Mouse (Mus musculus) layer of hippocampus, postnatal 36 days (tissue): Measurements from ENCODE around the gene Gm27029. TPM values are rescaled to one million over a fixed set of nuclear protein-coding genes. Genes with fewer than 3 reads are reported as not detected.
"Not testable (repeated sequence)": the region's sequence is repeated elsewhere in the genome, so short reads cannot be mapped to it uniquely, and the experiment has no call there.

Experiments used
- DNase-seq, 2 experiments: peaks; one replicate each; pipeline ENCODE4 v3.0.0; 2022
- total RNA-seq, 2 experiments: library from RNA; stranded (reverse); gene quantifications; 2 replicates each; pipeline ENCODE4 v1.2.3; 2021

Gm27029 gene
- total RNA-seq, 2 experiments from 2014 or later = 7.1 to 8.8 TPM

- no peak for DNase-seq
Measured at GRCm38 (mm10) chr11:101455627-101456026, 31.0 kb upstream of the Gm27029 start.

GRCm38 (mm10) chr11:101454702-101455101 is 30.1 kb upstream of the Gm27029 start:
- DNase-seq = no peak

- no peak for DNase-seq
Measured at GRCm38 (mm10) chr11:101452093-101452774, 27.6 kb upstream of the Gm27029 start.

GRCm38 (mm10) chr11:101451536-101451935 is 26.9 kb upstream of the Gm27029 start:
- DNase-seq = no peak

- no peak for DNase-seq
Measured at GRCm38 (mm10) chr11:101450394-101450793, 25.8 kb upstream of the Gm27029 start.

- DNase-seq = not testable (repeated sequence)
Measured at GRCm38 (mm10) chr11:101449596-101449995, 25.0 kb upstream of the Gm27029 start.

GRCm38 (mm10) chr11:101448899-101449298 is 24.3 kb upstream of the Gm27029 start:
- DNase-seq = no peak

GRCm38 (mm10) chr11:101448274-101448746 is 23.7 kb upstream of the Gm27029 start, which contains the start of gene Ifi35:
Ifi35 (plus strand) TSS chr11:101448407.
- DNase-seq = no peak

GRCm38 (mm10) chr11:101447786-101448185 is 23.2 kb upstream of the Gm27029 start:
- no peak for DNase-seq

GRCm38 (mm10) chr11:101446860-101447259 is 22.3 kb upstream of the Gm27029 start:
- not testable (repeated sequence) for DNase-seq

GRCm38 (mm10) chr11:101446319-101446718 is 21.7 kb upstream of the Gm27029 start:
- DNase-seq = no peak

- no peak for DNase-seq
Measured at GRCm38 (mm10) chr11:101442760-101443159, 18.2 kb upstream of the Gm27029 start.

GRCm38 (mm10) chr11:101442127-101442693 is 17.6 kb upstream of the Gm27029 start, which contains the start of gene Rpl27:
Rpl27 (plus strand) TSS chr11:101442298.
- peak; percentile 96 to 98 for DNase-seq

GRCm38 (mm10) chr11:101441450-101442126 is 17.0 kb upstream of the Gm27029 start:
- DNase-seq = not testable (repeated sequence)

GRCm38 (mm10) chr11:101438006-101438405 is 13.4 kb upstream of the Gm27029 start:
- not testable (repeated sequence) for DNase-seq

GRCm38 (mm10) chr11:101436916-101437315 is 12.3 kb upstream of the Gm27029 start:
- no peak for DNase-seq

- DNase-seq = no peak
Measured at GRCm38 (mm10) chr11:101435831-101436230, 11.2 kb upstream of the Gm27029 start.

- DNase-seq = no peak
Measured at GRCm38 (mm10) chr11:101433396-101433795, 8.8 kb upstream of the Gm27029 start.

GRCm38 (mm10) chr11:101431327-101431726 is 6.7 kb upstream of the Gm27029 start:
- DNase-seq = no peak

- no peak for DNase-seq
Measured at GRCm38 (mm10) chr11:101426165-101426564, 1.6 kb upstream of the Gm27029 start.

GRCm38 (mm10) chr11:101424925-101425813 is 573 bp upstream of the Gm27029 start, which contains the start of the genes Rundc1 and Ptges3l:
Rundc1 (plus strand) TSS chr11:101425085.
Ptges3l (minus strand) TSS chr11:101425333.
- DNase-seq = peak; percentile 97 to 98

GRCm38 (mm10) chr11:101420148-101420547 is 4.4 kb downstream of the Gm27029 start:
- no peak for DNase-seq
